Mouse (Mus musculus) ES-Bruce4 (cell line): ENCODE data around the gene Auts2. TPM values are rescaled to one million over a fixed set of nuclear protein-coding genes. Genes with fewer than 3 reads are reported as not detected.

ENCODE experiments used
- H3K27ac ChIP-seq: 2 replicates; pipeline ENCODE4 v1.5.1; 2012; ENCODE audit warnings: low read length, inconsistent platforms; ENCODE audit not compliant: insufficient read depth
- H3K27me3 ChIP-seq: 2 replicates; pipeline ENCODE4 v1.6.1; 2012; ENCODE audit warnings: mild to moderate bottlenecking, low read length, inconsistent platforms; ENCODE audit not compliant: control insufficient read depth, poor library complexity, insufficient read depth, severe bottlenecking
- H3K36me3 ChIP-seq: 2 replicates; pipeline ENCODE4 v1.6.1; 2012; ENCODE audit warnings: inconsistent platforms, mild to moderate bottlenecking, low read length, moderate library complexity; ENCODE audit not compliant: control insufficient read depth, poor library complexity, insufficient read depth, severe bottlenecking
- H3K4me1 ChIP-seq: one replicate; pipeline ENCODE4 v1.8.1; 2011; ENCODE audit warnings: low read length; ENCODE audit not compliant: control insufficient read depth, insufficient read depth
- H3K4me3 ChIP-seq: 2 replicates; pipeline ENCODE4 v1.5.1; 2011; ENCODE audit warnings: low read depth, mild to moderate bottlenecking, low read length
- H3K9ac ChIP-seq: 2 replicates; pipeline ENCODE4 v1.6.1; 2012; ENCODE audit warnings: low read depth, mild to moderate bottlenecking, inconsistent platforms; ENCODE audit not compliant: poor library complexity, severe bottlenecking
- H3K9me3 ChIP-seq: replicated peaks from 2 replicates; pipeline ENCODE4 v1.6.1; 2012; ENCODE audit warnings: mild to moderate bottlenecking, low read length, inconsistent platforms; ENCODE audit not compliant: control insufficient read depth, poor library complexity, insufficient read depth, severe bottlenecking
- CTCF ChIP-seq: IDR thresholded peaks from one replicate; pipeline ENCODE4 v1.8.1; 2011; ENCODE audit warnings: low read depth, low read length
- EP300 ChIP-seq: IDR thresholded peaks from 2 replicates; pipeline ENCODE4 v1.6.1; 2011; ENCODE audit warnings: low read depth, low read length; ENCODE audit not compliant: insufficient read depth
- POLR2A ChIP-seq: IDR thresholded peaks from one replicate; pipeline ENCODE4 v1.8.1; 2011; ENCODE audit warnings: low read length; ENCODE audit not compliant: insufficient read depth
- polyA plus RNA-seq: library from polyadenylated mRNA; stranded (reverse); fragments of >200 nt; gene quantifications from 2 replicates; pipeline ENCODE4 v1.2.4, GENCODE M21; 2011; ENCODE audit warnings: low read depth; ENCODE audit not compliant: missing spikeins, insufficient read depth, insufficient read length

The Auts2 gene
- polyA plus RNA-seq, 1 experiment, result 23.4 TPM

GRCm38 (mm10) chr5:131563630-131564252, 979.4 kb downstream of the Auts2 start:
- H3K27me3 ChIP-seq, result no peaks in the 10 kb centered on the region
- no peak overlapping the region for H3K9ac ChIP-seq
- no peaks in the 10 kb centered on the region for H3K36me3 ChIP-seq
- no peaks in the 10 kb centered on the region for H3K9me3 ChIP-seq
- no peak overlapping the region for H3K4me3 ChIP-seq
- peaks cover 2% of the 10 kb centered on the region for H3K4me1 ChIP-seq
- peak overlapping the region; percentile 59 for H3K27ac ChIP-seq
- TF ChIP-seq EP300, result 0 out of 2 replicates have a peak, but pooled peaks have one; percentile 41
- no peak for TF ChIP-seq POLR2A
- no peak for TF ChIP-seq CTCF

GRCm38 (mm10) chr5:131560773-131561560, 982.2 kb downstream of the Auts2 start:
- Histone ChIP-seq H3K9ac (no peak overlapping the region), H3K4me3 (no peak overlapping the region), H3K36me3 (no peaks in the 10 kb centered on the region), H3K4me1 (peaks cover 2% of the 10 kb centered on the region), H3K27me3 (no peaks in the 10 kb centered on the region), H3K27ac (no peak overlapping the region), H3K9me3 (no peaks in the 10 kb centered on the region)
- TF ChIP-seq CTCF, result no peak
- no peak for TF ChIP-seq EP300
- TF ChIP-seq POLR2A, result no peak

- no peak overlapping the region for H3K9ac ChIP-seq
- H3K27ac ChIP-seq, result no peak overlapping the region
- no peaks in the 10 kb centered on the region for H3K36me3 ChIP-seq
- no peaks in the 10 kb centered on the region for H3K27me3 ChIP-seq
- H3K4me1 ChIP-seq, result no peaks in the 10 kb centered on the region
- no peaks in the 10 kb centered on the region for H3K9me3 ChIP-seq
- no peak overlapping the region for H3K4me3 ChIP-seq
- no peak for TF ChIP-seq EP300
- no peak for TF ChIP-seq POLR2A
Measured at GRCm38 (mm10) chr5:131558403-131559174, 984.6 kb downstream of the Auts2 start.

- Histone ChIP-seq H3K9ac (no peak overlapping the region), H3K4me1 (no peaks in the 10 kb centered on the region), H3K27ac (no peak overlapping the region), H3K9me3 (no peaks in the 10 kb centered on the region), H3K4me3 (no peak overlapping the region), H3K27me3 (no peaks in the 10 kb centered on the region), H3K36me3 (no peaks in the 10 kb centered on the region)
- no peak for TF ChIP-seq CTCF
- no peak for TF ChIP-seq EP300
- TF ChIP-seq POLR2A, result no peak
Measured at GRCm38 (mm10) chr5:131557591-131558385, 985.4 kb downstream of the Auts2 start.

- Histone ChIP-seq H3K4me3 (no peak overlapping the region), H3K9me3 (no peaks in the 10 kb centered on the region), H3K9ac (no peak overlapping the region), H3K36me3 (no peaks in the 10 kb centered on the region), H3K4me1 (no peaks in the 10 kb centered on the region), H3K27ac (no peak overlapping the region), H3K27me3 (no peaks in the 10 kb centered on the region)
- TF ChIP-seq CTCF (no peak), EP300 (no peak), POLR2A (no peak)
Measured at GRCm38 (mm10) chr5:131548932-131549563, 994.1 kb downstream of the Auts2 start.
